Mouse (Mus musculus) embryonic fibroblast, embryonic 13.5 days (primary cell): ENCODE results near the gene Tmbim4. TPM values are rescaled to one million over a fixed set of nuclear protein-coding genes. Genes with fewer than 3 reads are reported as not detected.

Source experiments
- H3K27ac ChIP-seq: 2 replicates; pipeline ENCODE4 v1.5.1; 2012; ENCODE audit warnings: low read length, control low read depth, inconsistent platforms; ENCODE audit not compliant: insufficient read depth
- H3K4me1 ChIP-seq: 2 replicates; pipeline ENCODE4 v1.6.1; 2011; ENCODE audit warnings: low read length; ENCODE audit not compliant: control insufficient read depth, insufficient read depth
- H3K4me3 ChIP-seq: 2 replicates; pipeline ENCODE4 v1.5.1; 2011; ENCODE audit warnings: mild to moderate bottlenecking, control low read depth, low read length; ENCODE audit not compliant: insufficient read depth
- CTCF ChIP-seq: IDR thresholded peaks from 2 replicates; pipeline ENCODE4 v1.5.1; 2011; ENCODE audit warnings: mild to moderate bottlenecking, control low read depth, low read length, moderate library complexity, borderline replicate concordance; ENCODE audit not compliant: insufficient read depth
- POLR2A ChIP-seq: IDR thresholded peaks from 2 replicates; pipeline ENCODE4 v1.6.1; 2011; ENCODE audit warnings: low read depth, mild to moderate bottlenecking, control low read depth, low read length, moderate library complexity
- polyA plus RNA-seq: library from polyadenylated mRNA; stranded (reverse); fragments of >200 nt; gene quantifications from 2 replicates; pipeline ENCODE4 v1.2.4, GENCODE M21; 2011; ENCODE audit warnings: low read depth; ENCODE audit not compliant: missing spikeins, insufficient read length

Tmbim4 gene
- polyA plus RNA-seq, 1 experiment, result 89.3 TPM

GRCm38 (mm10) chr10:120218996-120219395, 17.6 kb downstream of the Tmbim4 start:
- H3K4me1 ChIP-seq, result no peaks in the 10 kb centered on the region
- no peak overlapping the region for H3K27ac ChIP-seq
- no peak overlapping the region for H3K4me3 ChIP-seq
- TF ChIP-seq POLR2A, result no peak
- no peak for TF ChIP-seq CTCF

- TF ChIP-seq CTCF (no peak), POLR2A (no peak)
- H3K27ac ChIP-seq, result no peak overlapping the region
- H3K4me1 ChIP-seq, result no peaks in the 10 kb centered on the region
- H3K4me3 ChIP-seq, result no peak overlapping the region
These were observed 18.4 kb downstream of the Tmbim4 start for GRCm38 (mm10) chr10:120219578-120220359.

DNA sequence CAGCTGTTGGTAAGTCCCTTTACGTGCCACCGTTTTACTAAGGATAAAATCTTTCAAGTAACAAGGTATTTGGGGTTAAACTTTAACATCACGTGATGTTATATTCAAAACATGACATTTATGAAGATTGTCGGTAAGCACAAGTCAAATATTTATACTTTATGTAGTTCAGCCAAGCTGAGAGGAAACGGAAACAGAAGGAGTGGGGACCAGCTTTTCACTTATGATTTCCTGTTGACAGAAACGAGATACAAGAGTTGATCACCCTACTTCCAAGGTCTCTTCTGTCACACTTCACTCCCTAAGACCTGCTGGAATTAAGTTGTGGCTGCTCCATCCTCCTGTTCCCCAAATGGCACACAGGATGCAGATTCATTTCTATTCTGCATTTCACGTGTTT, 19.4 kb downstream of the Tmbim4 start:
- Histone ChIP-seq H3K27ac (no peak overlapping the region), H3K4me3 (no peak overlapping the region), H3K4me1 (no peaks in the 10 kb centered on the region)
- no peak for TF ChIP-seq POLR2A
- TF ChIP-seq CTCF, result no peak

GRCm38 (mm10) chr10:120226871-120227661, 25.7 kb downstream of the Tmbim4 start, which contains the start of gene Llph:
Llph (plus strand) TSS chr10:120227070.
- TF ChIP-seq CTCF, result no peak
- TF ChIP-seq POLR2A, result peak; percentile 84
- Histone ChIP-seq H3K4me1 (peaks cover 4% of the 10 kb centered on the region; the same call in 1 of the 2 replicates), H3K27ac (peak within 1 kb of the TSS; percentile 45), H3K4me3 (peak within 1 kb of the TSS; percentile 85)

DNA sequence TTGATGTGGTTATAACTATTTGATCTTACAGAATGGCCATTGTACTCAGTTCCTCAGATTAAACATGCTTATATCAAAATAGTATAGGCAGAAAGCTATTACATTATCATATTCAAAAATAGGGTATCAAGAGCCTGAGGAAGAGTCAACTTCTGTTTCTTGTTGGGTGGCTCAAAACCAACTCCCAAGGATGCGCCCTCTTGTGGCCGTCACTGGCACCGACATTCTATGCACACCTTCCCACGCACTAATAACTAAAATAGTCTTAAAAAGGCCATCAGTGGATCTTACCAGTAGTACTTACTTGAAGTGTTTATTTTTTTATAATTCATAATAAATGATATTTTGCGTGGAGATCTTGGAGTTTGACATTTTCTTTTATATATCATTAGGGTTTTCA, 30.3 kb downstream of the Tmbim4 start:
- peak; percentile 65; the same call in 1 of the 2 replicates for TF ChIP-seq CTCF
- TF ChIP-seq POLR2A, result no peak
- no peak overlapping the region for H3K4me3 ChIP-seq
- H3K27ac ChIP-seq, result no peak overlapping the region

GRCm38 (mm10) chr10:120233655-120234367, 32.4 kb downstream of the Tmbim4 start:
- H3K4me3 ChIP-seq, result no peak overlapping the region
- no peak overlapping the region for H3K27ac ChIP-seq
- TF ChIP-seq POLR2A, result no peak
- no peak for TF ChIP-seq CTCF
- H3K4me1 ChIP-seq, result no peaks in the 10 kb centered on the region

More for the DNA sequence above, 30.3 kb downstream of the Tmbim4 start:
- H3K4me1 ChIP-seq, result peaks cover 4% of the 10 kb centered on the region; the same call in 1 of the 2 replicates

DNA sequence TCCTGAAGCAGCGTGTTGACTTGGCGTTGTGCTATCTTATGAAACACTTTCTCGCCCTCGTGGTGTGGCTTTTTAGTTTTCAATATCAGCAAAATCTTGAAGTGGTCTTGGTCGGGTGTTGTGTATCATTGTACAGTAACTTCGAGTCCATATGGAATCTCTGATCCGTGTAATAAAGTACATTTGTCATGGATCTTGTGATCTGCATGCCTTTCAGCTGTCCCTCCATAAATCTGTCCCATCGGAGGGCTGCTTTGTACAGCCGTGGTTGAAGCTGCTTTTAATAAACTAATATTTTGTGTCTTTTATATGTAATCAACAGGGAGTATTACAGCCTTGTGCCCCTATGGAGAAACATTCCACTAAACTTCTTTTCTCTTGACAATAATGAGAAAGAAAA, 35.5 kb downstream of the Tmbim4 start:
- H3K27ac ChIP-seq, result no peak overlapping the region
- TF ChIP-seq CTCF (no peak), POLR2A (no peak)
- H3K4me1 ChIP-seq, result no peaks in the 10 kb centered on the region
- H3K4me3 ChIP-seq, result no peak overlapping the region

DNA sequence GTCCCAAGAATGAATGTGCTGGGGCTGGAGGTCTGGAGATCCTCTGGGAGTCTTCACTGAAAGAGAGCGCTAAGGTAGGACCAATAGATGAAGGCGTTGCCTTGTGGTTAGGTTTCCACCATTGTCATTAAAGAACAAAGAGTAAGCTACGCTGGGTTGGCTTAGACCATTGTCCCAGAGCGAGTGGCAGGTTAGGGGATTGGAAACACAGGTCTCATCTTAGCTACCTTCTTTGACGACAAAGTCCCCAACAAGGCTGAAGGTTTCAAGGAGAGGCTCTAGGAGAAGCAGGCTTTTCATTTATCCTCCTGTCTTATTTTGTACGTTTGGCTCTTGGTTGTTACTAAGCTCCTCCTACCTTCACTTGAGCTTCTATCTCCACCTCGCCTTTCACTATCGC, 36.9 kb downstream of the Tmbim4 start:
- no peak overlapping the region for H3K27ac ChIP-seq

DNA sequence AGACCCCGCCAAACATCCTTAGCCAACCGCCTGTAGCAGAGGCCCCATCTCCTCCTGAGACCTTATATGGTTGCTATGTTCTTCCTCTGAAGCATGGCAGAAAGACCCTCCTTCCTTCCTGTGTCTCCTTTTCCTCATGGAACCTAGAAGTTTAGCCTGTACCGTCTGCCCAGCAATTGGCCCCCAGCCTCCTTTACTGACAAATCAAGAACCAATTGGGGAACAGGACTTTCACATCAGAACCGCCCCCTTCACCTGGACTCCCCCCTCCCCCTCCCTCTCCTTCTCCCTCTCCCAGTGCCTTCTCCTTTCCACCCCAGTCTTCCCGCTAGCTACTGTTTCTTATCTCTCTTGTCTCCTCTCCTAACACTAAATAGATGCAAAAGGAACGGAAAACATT, 38.1 kb downstream of the Tmbim4 start:
- Histone ChIP-seq H3K4me1 (no peaks in the 10 kb centered on the region), H3K4me3 (no peak overlapping the region), H3K27ac (no peak overlapping the region)
- TF ChIP-seq CTCF, result no peak
- TF ChIP-seq POLR2A, result no peak

More for the DNA sequence above, 36.9 kb downstream of the Tmbim4 start:
- TF ChIP-seq CTCF, result no peak
- TF ChIP-seq POLR2A, result no peak
- Histone ChIP-seq H3K4me1 (no peaks in the 10 kb centered on the region), H3K4me3 (no peak overlapping the region)
